Mouse (Mus musculus) ES-Bruce4 (cell line): ENCODE measurements around the gene Hist2h2ab. TPM values are rescaled to one million over a fixed set of nuclear protein-coding genes. Genes with fewer than 3 reads are reported as not detected.
"Not testable (repeated sequence)": the region's sequence is repeated elsewhere in the genome, so short reads cannot be mapped to it uniquely, and the experiment has no call there.

Source experiments
- H3K27ac ChIP-seq: 2 replicates; pipeline ENCODE4 v1.5.1; 2012; ENCODE audit warnings: low read length, inconsistent platforms; ENCODE audit not compliant: insufficient read depth
- H3K27me3 ChIP-seq: 2 replicates; pipeline ENCODE4 v1.6.1; 2012; ENCODE audit warnings: mild to moderate bottlenecking, low read length, inconsistent platforms; ENCODE audit not compliant: control insufficient read depth, poor library complexity, insufficient read depth, severe bottlenecking
- H3K36me3 ChIP-seq: 2 replicates; pipeline ENCODE4 v1.6.1; 2012; ENCODE audit warnings: inconsistent platforms, mild to moderate bottlenecking, low read length, moderate library complexity; ENCODE audit not compliant: control insufficient read depth, poor library complexity, insufficient read depth, severe bottlenecking
- H3K4me1 ChIP-seq: one replicate; pipeline ENCODE4 v1.8.1; 2011; ENCODE audit warnings: low read length; ENCODE audit not compliant: control insufficient read depth, insufficient read depth
- H3K4me3 ChIP-seq: 2 replicates; pipeline ENCODE4 v1.5.1; 2011; ENCODE audit warnings: low read depth, mild to moderate bottlenecking, low read length
- H3K9ac ChIP-seq: 2 replicates; pipeline ENCODE4 v1.6.1; 2012; ENCODE audit warnings: low read depth, mild to moderate bottlenecking, inconsistent platforms; ENCODE audit not compliant: poor library complexity, severe bottlenecking
- H3K9me3 ChIP-seq: replicated peaks from 2 replicates; pipeline ENCODE4 v1.6.1; 2012; ENCODE audit warnings: mild to moderate bottlenecking, low read length, inconsistent platforms; ENCODE audit not compliant: control insufficient read depth, poor library complexity, insufficient read depth, severe bottlenecking
- POLR2A ChIP-seq: IDR thresholded peaks from one replicate; pipeline ENCODE4 v1.8.1; 2011; ENCODE audit warnings: low read length; ENCODE audit not compliant: insufficient read depth
- polyA plus RNA-seq: library from polyadenylated mRNA; stranded (reverse); fragments of >200 nt; gene quantifications from 2 replicates; pipeline ENCODE4 v1.2.4, GENCODE M21; 2011; ENCODE audit warnings: low read depth; ENCODE audit not compliant: missing spikeins, insufficient read depth, insufficient read length

Hist2h2ab gene
- polyA plus RNA-seq, 1 experiment: not detected

GRCm38 (mm10) chr3:96268776-96269378 is 49.2 kb downstream of the Hist2h2ab start:
- H3K27me3 ChIP-seq, H3K36me3 ChIP-seq, H3K9me3 ChIP-seq, H3K4me1 ChIP-seq: not testable (repeated sequence)
- peak overlapping the region; percentile 98 for H3K9ac ChIP-seq
- H3K27ac ChIP-seq: peak overlapping the region; percentile 100
- H3K4me3 ChIP-seq: peak overlapping the region; percentile 96
- TF ChIP-seq POLR2A: peak; percentile 74

Other genes with a start within 250 kb of the Hist2h2ab start
- gene Plekho1, start 223.9 kb upstream of the Hist2h2ab start, polyA plus RNA-seq: 9.2 and 15.0 TPM in 2 replicates
- 12.6 and 14.2 TPM in 2 replicates for gene Vps45, start 161.4 kb upstream of the Hist2h2ab start, polyA plus RNA-seq
- 42.5 and 42.7 TPM in 2 replicates for gene Otud7b, start 115.3 kb upstream of the Hist2h2ab start, polyA plus RNA-seq
- gene Mtmr11, start 57.9 kb upstream of the Hist2h2ab start, polyA plus RNA-seq: 4.3 and 7.4 TPM in 2 replicates
- gene Sf3b4, start 47.5 kb upstream of the Hist2h2ab start, polyA plus RNA-seq: 81.7 and 90.5 TPM in 2 replicates
- 4.5 and 4.9 TPM in 2 replicates for gene Sv2a, start 38.7 kb upstream of the Hist2h2ab start, polyA plus RNA-seq
- 18.1 and 27.8 TPM in 2 replicates for gene Bola1, start 156 bp upstream of the Hist2h2ab start, polyA plus RNA-seq
- 2.5 and 4.3 TPM in 2 replicates for gene Hist2h2ac, start 1.0 kb downstream of the Hist2h2ab start, polyA plus RNA-seq
- gene Hist2h2be, start 1.3 kb downstream of the Hist2h2ab start, polyA plus RNA-seq: 1.3 and 2.0 TPM in 2 replicates
- gene Hist2h3c2, start 19.3 kb downstream of the Hist2h2ab start, polyA plus RNA-seq: 23.1 and 41.5 TPM in 2 replicates
- 17.2 and 30.9 TPM in 2 replicates for gene Hist2h2aa2, start 20.4 kb downstream of the Hist2h2ab start, polyA plus RNA-seq
- not detected in 2 replicates for gene Hist2h2aa1, start 25.6 kb downstream of the Hist2h2ab start, polyA plus RNA-seq
- gene Hist2h3c1, start 26.8 kb downstream of the Hist2h2ab start, polyA plus RNA-seq: 1.3 and 3.0 TPM in 2 replicates
- 3.6 and 4.0 TPM in 2 replicates for gene Hist2h4, start 43.4 kb downstream of the Hist2h2ab start, polyA plus RNA-seq
- 7.7 and 11.1 TPM in 2 replicates for gene Hist2h3b, start 48.8 kb downstream of the Hist2h2ab start, polyA plus RNA-seq
- gene Hist2h2bb, start 49.9 kb downstream of the Hist2h2ab start, polyA plus RNA-seq: 33.9 and 35.8 TPM in 2 replicates
- not detected in 2 replicates for gene Fcgr1, start 74.1 kb downstream of the Hist2h2ab start, polyA plus RNA-seq
- gene BC107364, start 232.4 kb downstream of the Hist2h2ab start, polyA plus RNA-seq: 4.6 TPM in 2 replicates